Mouse (Mus musculus): ENCODE data around the gene Ror2. TPM values are rescaled to one million over a fixed set of nuclear protein-coding genes. Genes with fewer than 3 reads are reported as not detected.
A peak's percentile ranks its signal among the peaks of the same experiment; 100 is the strongest.

Ror2 gene
- polyA plus RNA-seq, 1 experiment from 2014 or later = 3.2 TPM

- no peaks in the 10 kb centered on the region for H3K36me3 ChIP-seq (replicated peaks)
These were observed 155.4 kb downstream of the Ror2 start for GRCm38 (mm10) chr13:53130567-53130966.

DNA sequence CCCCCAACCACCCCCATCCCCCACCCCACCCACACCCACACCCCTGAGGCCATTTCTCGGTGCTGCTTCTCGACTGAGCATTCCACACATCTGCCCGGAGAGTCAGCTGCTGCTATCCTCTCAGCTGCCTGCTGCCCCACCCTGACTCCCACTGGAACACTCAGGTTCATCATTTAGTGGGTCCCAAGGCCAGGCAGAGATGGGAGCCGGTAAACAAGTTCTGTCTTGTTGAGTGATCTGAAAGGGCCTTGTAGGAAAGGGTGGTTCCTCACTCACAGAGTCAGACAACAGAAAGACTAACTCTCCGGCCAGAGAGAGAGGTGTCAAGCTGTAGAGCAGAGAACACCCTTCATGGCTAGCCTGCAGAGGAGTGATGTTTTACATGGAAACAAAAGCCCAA lies 155.9 kb downstream of the Ror2 start:
- ATAC-seq (replicated peaks) = no peak

More at GRCm38 (mm10) chr13:53130567-53130966, 155.4 kb downstream of the Ror2 start:
- Histone ChIP-seq H3K27me3 (replicated peaks) (no peaks in the 10 kb centered on the region), H3K4me1 (no peaks in the 10 kb centered on the region), H3K4me2 (no peak overlapping the region), H3K4me3 (no peak overlapping the region), H3K27ac (no peak overlapping the region), H3K9me3 (no peaks in the 10 kb centered on the region), H3K9ac (no peak overlapping the region)
- 92% methylated on average over 13 of the region's 13 CpGs for WGBS
- no peak for ATAC-seq (replicated peaks)

GRCm38 (mm10) chr13:53125627-53126026 lies 160.3 kb downstream of the Ror2 start:
- Histone ChIP-seq H3K9ac (no peak overlapping the region), H3K4me1 (peaks cover 7% of the 10 kb centered on the region; the same call in 1 of the 2 replicates), H3K4me3 (no peak overlapping the region), H3K36me3 (replicated peaks) (no peaks in the 10 kb centered on the region), H3K27ac (no peak overlapping the region), H3K27me3 (replicated peaks) (no peaks in the 10 kb centered on the region), H3K4me2 (no peak overlapping the region), H3K9me3 (no peaks in the 10 kb centered on the region)
- no peak for ATAC-seq (replicated peaks)
- WGBS = 89% methylated on average over 5 of the region's 5 CpGs

More for the DNA sequence above, 155.9 kb downstream of the Ror2 start:
- no peaks in the 10 kb centered on the region for H3K27me3 ChIP-seq (replicated peaks)
- H3K4me3 ChIP-seq = no peak overlapping the region
- H3K9ac ChIP-seq = no peak overlapping the region
- H3K36me3 ChIP-seq (replicated peaks) = no peaks in the 10 kb centered on the region
- no peak overlapping the region for H3K27ac ChIP-seq
- no peaks in the 10 kb centered on the region for H3K9me3 ChIP-seq
- no peaks in the 10 kb centered on the region for H3K4me1 ChIP-seq
- H3K4me2 ChIP-seq = no peak overlapping the region
- whole genome bisulfite sequencing = 77% methylated on average over 5 of the region's 5 CpGs

- ATAC-seq (replicated peaks) = no peak
- H3K27ac ChIP-seq = no peak overlapping the region
- WGBS = 77% methylated on average over 8 of the region's 8 CpGs
These were observed 163.8 kb downstream of the Ror2 start for GRCm38 (mm10) chr13:53122085-53122484.

DNA sequence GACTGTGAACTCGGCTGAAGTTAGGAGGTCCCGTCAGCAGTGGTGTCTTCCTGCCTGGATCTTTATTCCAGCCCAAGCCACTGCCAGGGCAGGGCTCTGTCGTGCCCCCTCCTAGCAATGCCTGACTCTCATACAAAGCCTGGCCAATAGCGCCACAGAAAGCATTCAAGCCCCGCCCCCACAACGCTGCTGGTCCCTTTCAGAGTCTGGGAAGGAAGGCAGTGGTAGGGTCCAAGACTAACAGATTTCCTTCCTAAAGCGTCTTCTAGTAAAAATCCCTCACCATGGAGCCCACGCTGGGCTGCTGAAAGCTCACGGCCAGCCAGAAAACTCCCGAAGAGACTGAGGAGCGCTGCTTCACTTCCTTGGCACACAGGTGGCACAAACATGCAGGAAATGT lies 165.0 kb downstream of the Ror2 start:
- peaks cover 10% of the 10 kb centered on the region for H3K4me1 ChIP-seq
- no peak overlapping the region for H3K4me3 ChIP-seq
- peak; percentile 55 for ATAC-seq (replicated peaks)
- H3K9ac ChIP-seq = no peak overlapping the region
- no peaks in the 10 kb centered on the region for H3K9me3 ChIP-seq
- WGBS = 19% methylated on average over 11 of the region's 11 CpGs
- H3K27me3 ChIP-seq (replicated peaks) = no peaks in the 10 kb centered on the region
- no peak overlapping the region for H3K27ac ChIP-seq
- H3K4me2 ChIP-seq = peak overlapping the region; percentile 14
- H3K36me3 ChIP-seq (replicated peaks) = no peaks in the 10 kb centered on the region

More at GRCm38 (mm10) chr13:53122085-53122484, 163.8 kb downstream of the Ror2 start:
- no peaks in the 10 kb centered on the region for H3K27me3 ChIP-seq (replicated peaks)
- no peaks in the 10 kb centered on the region for H3K36me3 ChIP-seq (replicated peaks)
- peaks cover 10% of the 10 kb centered on the region for H3K4me1 ChIP-seq
- H3K4me2 ChIP-seq = no peak overlapping the region
- H3K4me3 ChIP-seq = no peak overlapping the region
- H3K9me3 ChIP-seq = no peaks in the 10 kb centered on the region
- H3K9ac ChIP-seq = no peak overlapping the region

- H3K36me3 ChIP-seq (replicated peaks) = no peaks in the 10 kb centered on the region
- peak; percentile 69 for ATAC-seq (replicated peaks)
These were observed 166.1 kb downstream of the Ror2 start for GRCm38 (mm10) chr13:53119586-53120426.

DNA sequence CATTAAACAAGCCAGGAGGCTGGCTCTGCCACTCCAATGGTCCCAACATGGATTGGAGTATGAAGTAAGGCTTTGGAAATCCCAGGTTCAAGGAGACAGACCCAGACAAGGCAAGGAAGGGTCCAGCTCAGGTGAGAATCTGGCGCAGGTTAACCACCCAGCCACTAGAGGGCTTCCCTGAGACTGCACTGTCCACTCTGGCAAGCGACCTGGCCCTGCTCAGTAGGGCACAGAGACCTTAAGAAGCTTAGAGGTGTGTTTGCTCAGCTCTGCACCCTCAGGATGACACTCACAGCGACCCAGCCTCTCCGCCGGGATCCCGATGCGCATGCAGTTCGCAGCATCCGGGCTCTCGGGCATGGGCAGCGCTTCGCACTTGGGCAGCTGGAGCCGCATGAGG lies 167.5 kb downstream of the Ror2 start:
- no peak overlapping the region for H3K4me2 ChIP-seq
- WGBS = 83% methylated on average over 13 of the region's 13 CpGs
- peaks cover 10% of the 10 kb centered on the region for H3K4me1 ChIP-seq
- H3K9me3 ChIP-seq = no peaks in the 10 kb centered on the region
- no peak overlapping the region for H3K4me3 ChIP-seq
- H3K27me3 ChIP-seq (replicated peaks) = no peaks in the 10 kb centered on the region
- H3K36me3 ChIP-seq (replicated peaks) = no peaks in the 10 kb centered on the region
- H3K9ac ChIP-seq = no peak overlapping the region
- ATAC-seq (replicated peaks) = no peak
- no peak overlapping the region for H3K27ac ChIP-seq

More at GRCm38 (mm10) chr13:53119586-53120426, 166.1 kb downstream of the Ror2 start:
- H3K4me1 ChIP-seq = peaks cover 10% of the 10 kb centered on the region
- WGBS = 27% methylated on average over 10 of the region's 10 CpGs
- no peaks in the 10 kb centered on the region for H3K9me3 ChIP-seq
- no peak overlapping the region for H3K27ac ChIP-seq
- H3K27me3 ChIP-seq (replicated peaks) = no peaks in the 10 kb centered on the region
- H3K4me2 ChIP-seq = no peak overlapping the region
- H3K9ac ChIP-seq = no peak overlapping the region
- H3K4me3 ChIP-seq = no peak overlapping the region

DNA sequence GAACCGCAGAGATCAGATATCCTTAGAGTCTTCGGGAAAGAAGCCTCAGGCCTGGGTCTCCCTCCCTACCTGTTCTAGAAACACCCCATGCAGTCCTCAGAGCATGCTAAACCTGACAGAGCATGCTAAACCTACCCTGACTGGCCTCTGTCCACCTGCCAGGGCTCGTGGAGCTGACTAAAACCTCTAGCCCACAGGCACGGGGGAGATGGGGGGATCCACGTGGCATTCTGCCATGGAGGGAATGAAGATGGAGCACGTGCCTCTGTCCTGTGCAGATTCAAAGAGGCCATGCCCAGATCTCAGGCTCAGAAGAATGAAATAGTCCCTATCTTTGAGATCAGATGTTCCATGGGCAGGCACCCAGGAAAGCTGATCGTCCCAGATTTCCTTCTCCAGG lies 168.0 kb downstream of the Ror2 start:
- H3K27ac ChIP-seq = no peak overlapping the region
- H3K9me3 ChIP-seq = no peaks in the 10 kb centered on the region
- no peaks in the 10 kb centered on the region for H3K36me3 ChIP-seq (replicated peaks)
- no peak overlapping the region for H3K9ac ChIP-seq
- WGBS = 84% methylated on average over 7 of the region's 7 CpGs
- ATAC-seq (replicated peaks) = no peak
- H3K4me1 ChIP-seq = peaks cover 10% of the 10 kb centered on the region
- H3K27me3 ChIP-seq (replicated peaks) = no peaks in the 10 kb centered on the region
- no peak overlapping the region for H3K4me2 ChIP-seq
- H3K4me3 ChIP-seq = no peak overlapping the region

- Histone ChIP-seq H3K27me3 (replicated peaks) (no peaks in the 10 kb centered on the region), H3K9ac (no peak overlapping the region), H3K27ac (no peak overlapping the region), H3K4me1 (peaks cover 4% of the 10 kb centered on the region; the same call in 1 of the 2 replicates), H3K4me2 (no peak overlapping the region; the same call in 1 of the 2 replicates), H3K4me3 (no peak overlapping the region), H3K36me3 (replicated peaks) (no peaks in the 10 kb centered on the region), H3K9me3 (no peaks in the 10 kb centered on the region)
- ATAC-seq (replicated peaks) = peak; percentile 58
- 86% methylated on average over 16 of the region's 16 CpGs for WGBS
These were observed 175.7 kb downstream of the Ror2 start for GRCm38 (mm10) chr13:53110249-53110578.

DNA sequence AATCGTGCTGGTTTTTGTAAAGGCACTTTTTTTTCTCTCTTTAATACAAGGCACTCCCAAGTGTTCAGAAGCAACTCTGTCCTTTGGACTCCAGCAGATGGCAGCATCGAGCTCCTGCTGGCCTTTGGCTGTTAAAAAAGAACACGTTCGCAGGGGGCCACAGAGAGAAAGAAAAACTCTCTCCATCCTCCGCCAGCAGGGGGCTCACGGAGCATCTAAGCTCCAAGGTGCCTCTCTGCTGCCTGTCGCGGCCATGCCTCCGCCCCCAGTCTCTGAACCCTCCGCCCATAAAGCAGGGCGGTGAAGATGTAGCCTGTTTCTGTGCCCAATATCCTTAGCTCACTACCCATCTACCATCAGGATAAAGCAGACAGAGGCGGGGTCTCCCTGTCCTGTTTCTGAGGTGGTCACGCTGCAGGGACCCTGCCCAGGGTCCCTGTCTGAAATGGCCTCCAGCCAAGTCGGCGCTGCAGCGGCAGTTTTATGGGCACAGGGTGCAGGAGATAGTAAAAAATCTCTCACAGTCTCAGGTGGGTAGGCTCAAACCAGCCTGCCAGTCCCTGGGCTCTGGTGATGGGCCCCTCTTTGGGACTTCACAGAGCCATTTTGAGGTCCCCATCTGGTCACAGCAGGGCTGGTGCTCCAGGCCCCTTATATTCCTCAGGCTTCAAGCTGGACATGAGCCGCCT lies 176.2 kb downstream of the Ror2 start:
- H3K4me3 ChIP-seq = peak overlapping the region; percentile 24
- H3K4me2 ChIP-seq = peak overlapping the region; percentile 45
- peaks cover 4% of the 10 kb centered on the region; the same call in 1 of the 2 replicates for H3K4me1 ChIP-seq
- H3K9me3 ChIP-seq = no peaks in the 10 kb centered on the region
- H3K27me3 ChIP-seq (replicated peaks) = no peaks in the 10 kb centered on the region
- ATAC-seq (replicated peaks) = peak; percentile 83
- H3K36me3 ChIP-seq (replicated peaks) = no peaks in the 10 kb centered on the region
- 22% methylated on average over 17 of the region's 17 CpGs for WGBS
- no peak overlapping the region for H3K27ac ChIP-seq
- H3K9ac ChIP-seq = no peak overlapping the region

DNA sequence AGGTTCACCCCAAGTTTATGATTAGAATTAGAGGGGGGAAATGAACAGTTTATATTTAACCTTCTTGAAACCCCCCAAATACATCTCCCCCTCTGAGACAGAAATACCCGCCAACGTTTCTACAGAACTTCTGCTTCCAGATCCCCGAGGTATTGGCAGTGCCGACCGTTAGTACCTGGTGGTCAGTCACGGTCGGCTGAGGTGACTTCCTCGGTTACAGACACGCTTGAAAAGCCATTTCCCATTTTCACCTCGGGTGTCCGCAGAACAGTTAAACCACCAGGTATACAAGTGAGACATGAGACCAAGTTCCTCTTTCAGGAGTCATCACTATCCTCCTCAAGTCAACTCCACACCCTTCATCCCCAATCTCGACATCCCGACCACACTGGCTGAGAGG lies 179.2 kb downstream of the Ror2 start:
- WGBS = 89% methylated on average over 13 of the region's 13 CpGs
- Histone ChIP-seq H3K36me3 (replicated peaks) (no peaks in the 10 kb centered on the region), H3K9ac (no peak overlapping the region), H3K27me3 (replicated peaks) (no peaks in the 10 kb centered on the region), H3K4me1 (peaks cover 4% of the 10 kb centered on the region; the same call in 1 of the 2 replicates), H3K4me2 (no peak overlapping the region), H3K4me3 (no peak overlapping the region), H3K9me3 (no peaks in the 10 kb centered on the region), H3K27ac (no peak overlapping the region)
- ATAC-seq (replicated peaks) = no peak

DNA sequence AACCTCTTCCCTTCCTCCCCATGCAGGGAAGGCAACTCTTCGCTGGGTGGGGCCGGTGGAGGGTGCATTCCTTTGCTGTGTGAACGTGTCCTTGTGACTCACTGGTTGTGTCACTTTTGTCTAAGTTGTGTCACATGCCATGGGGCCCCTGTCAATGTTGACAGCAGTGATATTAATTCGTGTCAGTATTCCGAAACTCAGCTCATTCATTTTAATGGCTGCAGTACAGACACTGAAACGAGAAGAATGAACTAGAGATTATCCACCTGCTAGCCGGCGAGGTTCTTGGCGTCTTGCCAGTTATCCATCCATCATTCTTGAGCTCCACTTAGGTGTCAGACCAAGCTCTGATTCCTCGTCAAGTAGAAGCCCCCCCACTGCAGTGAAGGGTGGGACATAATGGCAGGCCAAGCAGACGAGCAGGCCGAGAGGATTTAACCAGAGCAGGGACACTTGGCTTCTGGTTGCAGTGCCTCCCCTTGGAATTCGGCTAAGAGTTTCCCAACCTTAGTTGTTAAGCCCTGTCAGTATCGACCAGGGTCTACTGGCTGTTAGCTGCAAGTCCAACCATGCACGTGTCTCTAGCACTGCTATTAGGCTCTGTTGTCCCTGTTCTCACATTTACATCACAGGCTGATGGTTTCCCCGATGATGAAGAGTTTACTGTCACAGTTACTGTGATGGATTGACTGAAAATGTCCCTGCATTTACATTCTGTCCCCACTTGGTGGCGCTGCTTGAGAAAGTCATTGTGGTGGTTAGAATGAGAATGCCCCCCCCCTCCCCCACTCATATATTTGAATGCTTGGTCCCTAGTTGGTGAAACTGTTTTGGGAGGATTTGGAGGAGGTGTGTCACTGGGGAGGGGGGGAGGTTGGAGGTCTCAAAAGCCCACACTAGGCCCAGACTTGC lies 185.9 kb downstream of the Ror2 start:
- Histone ChIP-seq H3K27ac (no peak overlapping the region; the same call in 1 of the 2 replicates), H3K4me2 (no peak overlapping the region), H3K4me1 (peaks cover 7% of the 10 kb centered on the region), H3K9ac (no peak overlapping the region), H3K27me3 (replicated peaks) (peaks cover 8% of the 10 kb centered on the region), H3K9me3 (no peaks in the 10 kb centered on the region), H3K4me3 (no peak overlapping the region), H3K36me3 (replicated peaks) (no peaks in the 10 kb centered on the region)
- ATAC-seq (replicated peaks) = peak; percentile 63
- WGBS = 30% methylated on average over 17 of the region's 17 CpGs

All from midbrain, embryonic 15.5 days (tissue).